ENCODE assay signal across 18 mouse cellular contexts in genomic region chr10:42574639-42575038, GRCm38 (mm10). TPM values are rescaled to one million over a fixed set of nuclear protein-coding genes. Genes with fewer than 3 reads are reported as not detected.
DNase-seq lines count a peak whose midpoint lies in the region; ATAC-seq and TF ChIP-seq lines count a peak whose summit lies in the region.
"Had no signal": no experiment of that assay in that cellular context is flagged by ENCODE, and none has a peak within 500 bp of the region (broad histone marks: within the 10 kb centered on the region; RNA-seq: fewer than 3 reads in every experiment).

No protein-coding gene starts in this region.

- DNase-seq in kidney, postnatal 10 days, result peak; percentile 27
- DNase-seq in kidney, postnatal 25 days, result no peak
- DNase-seq in ES-CJ7 (ENCODE audit: low read depth, low spot score) (peak; percentile 88), adipocyte (ENCODE audit: low spot score) (peak; percentile 41)
- no peak for DNase-seq in forebrain, embryonic 14.5 days (ENCODE audit: low spot score)
- DNase-seq in cerebellum, adult 8-10 months, result no peak
- no peak for DNase-seq in gastrocnemius, adult 2 months
- DNase-seq in layer of hippocampus, adult 18-20 months (ENCODE audit: low spot score in 2 of 2), result no peak
- DNase-seq: adrenal gland, postnatal 14 days; heart, postnatal 36 days; lung, postnatal 4 days; right cerebral cortex, postnatal 14 days; thymus, postnatal 14 days had no signal

- no peak overlapping the region for H3K27ac ChIP-seq in forebrain, embryonic 14.5 days (ENCODE audit: low read depth, low read length)
- no peak overlapping the region for H3K27ac ChIP-seq in gastrocnemius, adult 2 months
- H3K27ac ChIP-seq: embryonic facial prominence, embryonic 12.5 days; left cerebral cortex, adult 2 months had no signal

- no peaks in the 10 kb centered on the region for H3K9me3 ChIP-seq in forebrain, embryonic 14.5 days (replicated peaks; ENCODE audit: control insufficient read depth, low read length)
- H3K9me3 ChIP-seq: embryonic facial prominence, embryonic 12.5 days had no signal

- no peak for ATAC-seq in forebrain, embryonic 14.5 days
- ATAC-seq: intestine, embryonic 16.5 days had no signal

- peaks cover 41% of the 10 kb centered on the region for H3K4me1 ChIP-seq in forebrain, embryonic 14.5 days (ENCODE audit: control insufficient read depth, insufficient read depth, low read length)

- H3K9ac ChIP-seq in forebrain, embryonic 14.5 days (ENCODE audit: low read length), result peak overlapping the region; percentile 5; the same call in 1 of the 2 replicates
- H3K9ac ChIP-seq: embryonic facial prominence, embryonic 12.5 days had no signal

- WGBS in forebrain, embryonic 14.5 days, result 34% methylated on average over 10 of the region's 10 CpGs

- no peak for TF ChIP-seq CTCF in gastrocnemius, adult 2 months (IDR thresholded peaks at IDR 0.05)

- H3K27me3 ChIP-seq in forebrain, embryonic 14.5 days (replicated peaks; ENCODE audit: control insufficient read depth, insufficient read depth, low read length), result no peaks in the 10 kb centered on the region

- peak overlapping the region; percentile 34 for H3K4me2 ChIP-seq in forebrain, embryonic 14.5 days (ENCODE audit: low read length)
- H3K4me2 ChIP-seq: embryonic facial prominence, embryonic 12.5 days had no signal

- no peak overlapping the region for H3K4me3 ChIP-seq in forebrain, embryonic 14.5 days (ENCODE audit: low read depth, low read length)
- H3K4me3 ChIP-seq in gastrocnemius, adult 2 months, result no peak overlapping the region
- H3K4me3 ChIP-seq: embryonic facial prominence, embryonic 12.5 days; left cerebral cortex, adult 2 months had no signal

- peaks cover 37% of the 10 kb centered on the region for H3K36me3 ChIP-seq in forebrain, embryonic 14.5 days (ENCODE audit: control insufficient read depth, insufficient read depth, low read length)
- H3K36me3 ChIP-seq: embryonic facial prominence, embryonic 12.5 days had no signal

- intact Hi-C loops in gastrocnemius, adult 2 months (cut with DNase I), result no loop called here

RNA-seq across cellular contexts. Expression of gene Nr2e1, which starts 8.8 kb away (rescaled TPM):
- 33.2 and 39.4 TPM in 2 replicates for polyA plus RNA-seq in forebrain, embryonic 14.5 days (2014; fragmentation: Nextera tagmentation; extraction: Ambion mirVana)
- total RNA-seq in gastrocnemius, adult 2 months (2021), result not detected
- total RNA-seq in layer of hippocampus, adult 18-20 months (2021), result 10 to 100 TPM; 13.1 to 15.3 TPM
- total RNA-seq: adrenal gland, postnatal 14 days; heart, adult 8-10 months; heart, postnatal 36 days; liver, adult 2 months had no signal
- polyA plus RNA-seq: intestine, embryonic 16.5 days; liver, adult 2 months had no signal

RNA-seq across cellular contexts. Expression of gene Ostm1, which starts 9.0 kb away (rescaled TPM):
- polyA plus RNA-seq in forebrain, embryonic 14.5 days (2014; fragmentation: Nextera tagmentation; extraction: Ambion mirVana), result 54.2 and 54.9 TPM in 2 replicates
- 10 to 100 TPM; 14.7 to 22.2 TPM for total RNA-seq in gastrocnemius, adult 2 months (2021)
- 10 to 100 TPM; 58.9 to 59.8 TPM for total RNA-seq in layer of hippocampus, adult 18-20 months (2021)

Comparison
In these comparisons a context has a peak if more than half of its experiments do, and no peak if none do; other contexts are left out.
1. DNase-seq: peak in kidney, postnatal 10 days (single experiment), ES-CJ7 (single experiment) and adipocyte (single experiment); none in kidney, postnatal 25 days (0 of 2), forebrain, embryonic 14.5 days (single experiment), cerebellum, adult 8-10 months (single experiment), gastrocnemius, adult 2 months (single experiment) and layer of hippocampus, adult 18-20 months (0 of 2).
2. RNA of gene Nr2e1, which starts 8.8 kb away (total RNA-seq): 13.1 to 15.3 TPM in layer of hippocampus, adult 18-20 months; not detected in gastrocnemius, adult 2 months; every median in the first group is over 10 times any median in the second.